Mouse (Mus musculus) heart, embryonic 11.5 days (tissue): ENCODE results near the gene Ube2n. TPM values are rescaled to one million over a fixed set of nuclear protein-coding genes. Genes with fewer than 3 reads are reported as not detected.

Source experiments
- ATAC-seq: fragments of 200-750 bp; cut with Nextera tagmentation; replicated peaks from 2 replicates; pipeline ENCODE4 v1.8.0; 2017; ENCODE audit warnings: moderate library complexity; ENCODE audit not compliant: insufficient number of reproducible peaks, low FRiP score, low TSS enrichment
- H3K27ac ChIP-seq: fragments of 300-500 bp; sonication (generic); 2 replicates; pipeline ENCODE4 v1.5.1; 2014; ENCODE audit warnings: mild to moderate bottlenecking, low read depth, low read length
- H3K27me3 ChIP-seq: fragments of 300-500 bp; sonication (generic); 2 replicates; pipeline ENCODE4 v1.6.1; 2014; ENCODE audit warnings: mild to moderate bottlenecking, low read length, mixed read lengths; ENCODE audit not compliant: control insufficient read depth, insufficient read depth
- H3K36me3 ChIP-seq: fragments of 300-500 bp; sonication (generic); 2 replicates; pipeline ENCODE4 v1.6.1; 2014; ENCODE audit warnings: mild to moderate bottlenecking, low read length, moderate library complexity, mixed read lengths; ENCODE audit not compliant: control insufficient read depth, insufficient read depth
- H3K4me1 ChIP-seq: fragments of 300-500 bp; sonication (generic); 2 replicates; pipeline ENCODE4 v1.6.1; 2014; ENCODE audit warnings: low read length; ENCODE audit not compliant: control insufficient read depth, insufficient read depth
- H3K4me2 ChIP-seq: fragments of 300-500 bp; sonication (generic); 2 replicates; pipeline ENCODE4 v1.6.1; 2014; ENCODE audit warnings: mild to moderate bottlenecking, moderate library complexity
- H3K4me3 ChIP-seq: fragments of 300-500 bp; sonication (generic); 2 replicates; pipeline ENCODE4 v1.5.1; 2014; ENCODE audit warnings: low read depth, low read length
- H3K9ac ChIP-seq: fragments of 300-500 bp; sonication (generic); 2 replicates; pipeline ENCODE4 v1.6.1; 2014; ENCODE audit warnings: mild to moderate bottlenecking, low read depth, low read length, moderate library complexity
- H3K9me3 ChIP-seq: fragments of 300-500 bp; sonication (generic); replicated peaks from 2 replicates; pipeline ENCODE4 v1.6.1; 2016; ENCODE audit warnings: low read length; ENCODE audit not compliant: control insufficient read depth
- WGBS: fragments of 180-500 bp; shearing (Covaris S2); extraction: QIAGEN DNeasy Blood & Tissue Kit; methylation state at CpG from one replicate; pipeline ENCODE4 v1.1.7; 2014; ENCODE audit not compliant: insufficient replicate concordance; 5-methylcytosine and 5-hydroxymethylcytosine counted together
- polyA plus RNA-seq: library from polyadenylated mRNA; unstranded; fragments of >200 nt; fragmentation: Nextera tagmentation; extraction: Ambion mirVana; gene quantifications from 2 replicates; pipeline ENCODE4 v1.2.1, GENCODE M21; 2014

Ube2n gene
- polyA plus RNA-seq, 1 experiment from 2014 or later = 322 TPM

- Histone ChIP-seq H3K9ac (peak overlapping the region; percentile 13; the same call in 1 of the 2 replicates), H3K36me3 (no peaks in the 10 kb centered on the region), H3K9me3 (no peaks in the 10 kb centered on the region), H3K4me1 (peaks cover 14% of the 10 kb centered on the region), H3K4me2 (peak overlapping the region; percentile 85), H3K27ac (peak overlapping the region; percentile 6), H3K27me3 (no peaks in the 10 kb centered on the region), H3K4me3 (no peak overlapping the region)
- 26% methylated on average over 14 of the region's 14 CpGs for WGBS
- no peak for ATAC-seq
Measured at GRCm38 (mm10) chr10:95565156-95565854, 50.4 kb downstream of the Ube2n start.

DNA sequence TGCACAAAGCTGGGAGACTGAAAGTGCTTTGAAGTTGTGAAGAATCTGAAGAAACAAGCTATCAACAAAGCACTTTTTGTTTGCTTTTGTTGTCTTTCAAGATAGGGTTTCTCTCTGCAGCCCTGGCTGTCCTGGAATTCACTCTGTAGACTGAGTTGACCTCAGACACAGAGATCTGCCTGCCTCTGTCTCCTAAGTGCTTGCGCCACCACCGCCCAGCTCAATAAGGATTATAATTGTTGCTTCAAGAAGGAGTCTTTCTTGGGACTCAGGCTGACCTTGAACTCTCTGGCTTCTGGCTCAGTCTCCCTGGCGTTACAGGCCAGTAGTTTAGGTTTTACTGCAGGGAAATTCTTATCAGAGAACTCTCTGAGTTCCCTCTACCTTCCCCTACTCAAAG, 51.8 kb downstream of the Ube2n start:
- Histone ChIP-seq H3K27ac (peak overlapping the region; percentile 43; the same call in 1 of the 2 replicates), H3K27me3 (no peaks in the 10 kb centered on the region), H3K36me3 (no peaks in the 10 kb centered on the region), H3K9me3 (no peaks in the 10 kb centered on the region), H3K4me1 (peaks cover 6% of the 10 kb centered on the region; the same call in 1 of the 2 replicates), H3K9ac (no peak overlapping the region), H3K4me3 (no peak overlapping the region), H3K4me2 (no peak overlapping the region)
- 84% methylated on average over 3 of the region's 3 CpGs for WGBS
- ATAC-seq = no peak

GRCm38 (mm10) chr10:95567550-95567949, 52.6 kb downstream of the Ube2n start:
- Histone ChIP-seq H3K27me3 (no peaks in the 10 kb centered on the region), H3K4me2 (no peak overlapping the region), H3K4me3 (no peak overlapping the region), H3K9me3 (no peaks in the 10 kb centered on the region), H3K4me1 (peaks cover 6% of the 10 kb centered on the region; the same call in 1 of the 2 replicates), H3K27ac (no peak overlapping the region), H3K9ac (no peak overlapping the region), H3K36me3 (no peaks in the 10 kb centered on the region)
- ATAC-seq = no peak
- 83% methylated on average over 5 of the region's 5 CpGs for WGBS

- no peak overlapping the region for H3K27ac ChIP-seq
- H3K27me3 ChIP-seq = no peaks in the 10 kb centered on the region
- H3K4me3 ChIP-seq = no peak overlapping the region
- 87% methylated on average over 6 of the region's 6 CpGs for WGBS
- no peaks in the 10 kb centered on the region for H3K36me3 ChIP-seq
- no peak for ATAC-seq
- no peak overlapping the region for H3K4me2 ChIP-seq
- peaks cover 6% of the 10 kb centered on the region; the same call in 1 of the 2 replicates for H3K4me1 ChIP-seq
- no peak overlapping the region for H3K9ac ChIP-seq
- no peaks in the 10 kb centered on the region for H3K9me3 ChIP-seq
Measured at GRCm38 (mm10) chr10:95568016-95568415, 53.1 kb downstream of the Ube2n start.

GRCm38 (mm10) chr10:95569441-95569840, 54.5 kb downstream of the Ube2n start:
- H3K27ac ChIP-seq = peak overlapping the region; percentile 54; the same call in 1 of the 2 replicates
- no peak overlapping the region for H3K4me2 ChIP-seq
- no peak overlapping the region for H3K4me3 ChIP-seq
- H3K9me3 ChIP-seq = no peaks in the 10 kb centered on the region
- no peak overlapping the region for H3K9ac ChIP-seq
- H3K27me3 ChIP-seq = no peaks in the 10 kb centered on the region
- H3K36me3 ChIP-seq = no peaks in the 10 kb centered on the region
- ATAC-seq = peak; percentile 75
- H3K4me1 ChIP-seq = peaks cover 6% of the 10 kb centered on the region; the same call in 1 of the 2 replicates
- 36% methylated on average over 2 of the region's 2 CpGs for WGBS

- peak; percentile 61; the same call in 1 of the 2 replicates for ATAC-seq
- 52% methylated on average over 4 of the region's 4 CpGs for WGBS
Measured at GRCm38 (mm10) chr10:95574994-95575393, 60.0 kb downstream of the Ube2n start.

DNA sequence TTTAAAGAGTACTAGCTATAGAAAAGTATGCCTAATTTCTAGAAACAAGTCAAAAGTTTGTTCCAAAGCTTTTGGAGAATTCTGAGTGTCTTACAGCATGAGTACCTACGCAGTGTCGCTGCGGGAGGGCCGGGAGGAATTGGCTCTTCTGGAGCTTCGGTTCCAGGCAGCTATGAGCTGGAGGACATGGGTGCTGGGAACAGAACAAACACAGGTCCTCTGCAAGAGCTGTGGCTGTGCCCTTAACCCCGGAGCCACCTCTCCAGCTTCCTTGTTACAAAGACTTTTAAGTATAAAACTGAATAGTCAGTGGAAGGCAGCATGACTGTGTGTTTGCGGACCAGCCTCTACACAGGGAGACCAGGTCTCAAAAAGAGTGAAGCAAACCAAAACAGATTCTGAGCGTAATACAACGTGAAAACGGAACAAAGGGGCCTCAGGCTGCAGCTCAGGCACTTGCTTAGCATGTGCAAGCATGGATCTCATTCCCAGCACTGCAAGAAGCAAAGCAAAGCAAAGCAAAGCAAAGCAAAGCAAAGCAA, 61.0 kb downstream of the Ube2n start:
- no peak for ATAC-seq
- no peaks in the 10 kb centered on the region for H3K9me3 ChIP-seq
- peaks cover 3% of the 10 kb centered on the region; the same call in 1 of the 2 replicates for H3K4me1 ChIP-seq
- no peak overlapping the region for H3K9ac ChIP-seq
- H3K4me3 ChIP-seq = no peak overlapping the region
- WGBS = 82% methylated on average over 10 of the region's 10 CpGs
- no peaks in the 10 kb centered on the region for H3K27me3 ChIP-seq
- H3K36me3 ChIP-seq = no peaks in the 10 kb centered on the region
- H3K4me2 ChIP-seq = no peak overlapping the region
- no peak overlapping the region for H3K27ac ChIP-seq

More at GRCm38 (mm10) chr10:95574994-95575393, 60.0 kb downstream of the Ube2n start:
- H3K4me2 ChIP-seq = no peak overlapping the region
- no peak overlapping the region for H3K9ac ChIP-seq
- no peaks in the 10 kb centered on the region for H3K9me3 ChIP-seq
- peaks cover 3% of the 10 kb centered on the region; the same call in 1 of the 2 replicates for H3K4me1 ChIP-seq
- H3K27ac ChIP-seq = no peak overlapping the region
- no peaks in the 10 kb centered on the region for H3K36me3 ChIP-seq
- no peak overlapping the region for H3K4me3 ChIP-seq
- H3K27me3 ChIP-seq = no peaks in the 10 kb centered on the region

DNA sequence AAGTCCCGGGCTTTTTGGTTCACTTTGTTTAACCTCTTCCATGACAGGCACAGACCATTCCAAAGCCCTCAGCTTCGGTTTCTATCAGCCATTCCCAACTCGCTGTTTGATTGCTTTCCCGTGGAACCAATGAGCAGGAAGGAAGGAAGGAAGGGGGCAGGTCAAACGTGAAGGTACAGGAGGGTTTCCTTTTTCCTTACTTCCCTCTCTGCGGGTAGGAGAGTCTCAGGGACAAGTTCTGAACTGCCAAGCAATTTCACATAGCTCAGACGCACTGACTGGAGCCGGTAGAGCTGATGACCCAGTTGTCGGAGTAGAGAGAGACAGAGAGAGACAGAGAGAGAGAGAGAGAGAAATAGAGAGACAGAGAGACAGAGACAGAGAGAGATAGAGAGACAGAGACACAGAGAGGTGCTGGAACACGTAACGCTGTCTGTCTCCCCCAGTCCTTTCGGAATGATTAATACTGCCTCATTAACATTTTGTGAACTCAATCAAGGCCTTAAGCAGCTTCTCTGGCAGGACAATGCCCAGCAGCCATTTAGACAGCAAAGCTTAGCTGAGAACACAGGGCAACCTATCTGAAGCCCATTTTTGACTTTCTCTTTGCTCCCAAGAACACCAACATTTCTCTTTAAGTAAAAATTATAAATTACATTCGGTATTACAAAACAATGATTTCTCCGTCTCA, 62.1 kb downstream of the Ube2n start:
- ATAC-seq = no peak
- Histone ChIP-seq H3K27ac (no peak overlapping the region), H3K9me3 (no peaks in the 10 kb centered on the region), H3K4me1 (peaks cover 3% of the 10 kb centered on the region; the same call in 1 of the 2 replicates), H3K9ac (no peak overlapping the region), H3K27me3 (no peaks in the 10 kb centered on the region), H3K36me3 (no peaks in the 10 kb centered on the region), H3K4me3 (no peak overlapping the region), H3K4me2 (peak overlapping the region; percentile 27; the same call in 1 of the 2 replicates)
- 64% methylated on average over 14 of the region's 14 CpGs for WGBS
